Mouse (Mus musculus): ENCODE results near the gene Frrs1l. TPM values are rescaled to one million over a fixed set of nuclear protein-coding genes. Genes with fewer than 3 reads are reported as not detected.
A peak's percentile ranks its signal among the peaks of the same experiment; 100 is the strongest.

Gene Frrs1l
- total RNA-seq, 2 experiments from 2014 or later, result 0.23 to 0.40 TPM

- DNase-seq, result no peak
These were observed 24.5 kb downstream of the Frrs1l start for GRCm38 (mm10) chr4:56965586-56966179.

- DNase-seq, result no peak
These were observed 26.5 kb downstream of the Frrs1l start for GRCm38 (mm10) chr4:56963687-56964086.

GRCm38 (mm10) chr4:56961320-56961925, 28.8 kb downstream of the Frrs1l start:
- peak in 1 of 2 experiments; percentile 3 for DNase-seq

- no peak for DNase-seq
These were observed 32.7 kb downstream of the Frrs1l start for GRCm38 (mm10) chr4:56957518-56957917.

GRCm38 (mm10) chr4:56953235-56953634, 37.0 kb downstream of the Frrs1l start:
- no peak for DNase-seq

- no peak for DNase-seq
These were observed 38.5 kb downstream of the Frrs1l start for GRCm38 (mm10) chr4:56951701-56952100.

- DNase-seq, result no peak
These were observed 40.7 kb downstream of the Frrs1l start for GRCm38 (mm10) chr4:56949494-56949893.

GRCm38 (mm10) chr4:56946641-56947640, 43.2 kb downstream of the Frrs1l start, which contains the start of gene Tmem245:
Gene Tmem245, minus strand, starts transcription at chr4:56947437.
- DNase-seq, result peak; percentile 96 to 99

- DNase-seq, result no peak
These were observed 44.0 kb downstream of the Frrs1l start for GRCm38 (mm10) chr4:56946180-56946579.

- peak in 1 of 2 experiments; percentile 30 for DNase-seq
These were observed 45.9 kb downstream of the Frrs1l start for GRCm38 (mm10) chr4:56944286-56944685.

GRCm38 (mm10) chr4:56943258-56943657, 46.9 kb downstream of the Frrs1l start:
- no peak for DNase-seq

GRCm38 (mm10) chr4:56942567-56942966, 47.6 kb downstream of the Frrs1l start:
- no peak for DNase-seq

GRCm38 (mm10) chr4:56941481-56941880, 48.7 kb downstream of the Frrs1l start:
- no peak for DNase-seq

GRCm38 (mm10) chr4:56937136-56937535, 53.1 kb downstream of the Frrs1l start:
- DNase-seq, result peak; percentile 54 to 61

- no peak for DNase-seq
These were observed 54.9 kb downstream of the Frrs1l start for GRCm38 (mm10) chr4:56935327-56935726.

- no peak for DNase-seq
These were observed 57.0 kb downstream of the Frrs1l start for GRCm38 (mm10) chr4:56933154-56933553.

GRCm38 (mm10) chr4:56932096-56932495, 58.1 kb downstream of the Frrs1l start:
- no peak for DNase-seq

- DNase-seq, result peak in 1 of 2 experiments; percentile 33
These were observed 59.9 kb downstream of the Frrs1l start for GRCm38 (mm10) chr4:56930312-56930711.

- peak; percentile 26 to 33 for DNase-seq
These were observed 63.2 kb downstream of the Frrs1l start for GRCm38 (mm10) chr4:56926971-56927370.

GRCm38 (mm10) chr4:56922229-56922628, 68.0 kb downstream of the Frrs1l start:
- DNase-seq, result no peak

GRCm38 (mm10) chr4:56915732-56916325, 74.4 kb downstream of the Frrs1l start:
- no peak for DNase-seq

- no peak for DNase-seq
These were observed 75.4 kb downstream of the Frrs1l start for GRCm38 (mm10) chr4:56914761-56915160.

Measured in adrenal gland, postnatal 36 days (tissue).